Mouse (Mus musculus): ENCODE results near the gene Cbr3.

DNA sequence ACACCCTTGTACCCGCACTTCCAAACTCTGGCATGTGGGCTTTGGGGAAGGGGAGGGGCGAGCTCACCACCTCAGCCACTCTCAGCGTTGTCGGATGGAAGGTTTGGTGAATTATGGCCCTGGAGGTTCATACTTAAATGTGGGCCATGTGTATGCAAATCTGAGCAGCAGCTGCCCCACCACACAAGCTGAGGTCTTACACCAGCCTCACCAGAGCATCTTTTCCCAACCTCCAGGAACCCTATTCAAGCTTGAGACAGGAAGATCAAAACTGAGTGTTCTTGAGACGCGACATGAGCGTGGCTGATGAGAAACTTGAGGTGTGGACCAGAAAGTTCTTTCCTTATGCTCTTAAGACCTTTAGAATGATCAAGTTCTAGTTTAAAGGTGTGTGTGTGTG, 1.4 kb downstream of the Cbr3 start:
- no peak for TF ChIP-seq ZKSCAN1 (IDR thresholded peaks at IDR 0.05; ENCODE audit: borderline replicate concordance, low read depth, low read length)
- no peak for TF ChIP-seq POLR2A (IDR thresholded peaks at IDR 0.05; ENCODE audit: low read depth, low read length)
- TF ChIP-seq JUND (conservative IDR thresholded peaks at IDR 0.05; ENCODE audit: low read depth, low read length): no peak
- no peak for TF ChIP-seq MYC (IDR thresholded peaks at IDR 0.05; ENCODE audit: low read depth, low read length)
- no peak for TF ChIP-seq USF1 (IDR thresholded peaks at IDR 0.05; ENCODE audit: low read depth, low read length)
- no peak for TF ChIP-seq MAZ (IDR thresholded peaks at IDR 0.05; ENCODE audit: low read depth, low read length)
- TF ChIP-seq EP300 (IDR thresholded peaks at IDR 0.05; ENCODE audit: low read length): no peak
- no peak for TF ChIP-seq POLR2AphosphoS2 (IDR thresholded peaks at IDR 0.05; ENCODE audit: low read depth, low read length)
- TF ChIP-seq CTCF (conservative IDR thresholded peaks at IDR 0.05 in 1 of 2, IDR thresholded peaks at IDR 0.05 in 1 of 2; ENCODE audit: low read depth in 2 of 2, low read length in 2 of 2): no peak
- TF ChIP-seq TBP (conservative IDR thresholded peaks at IDR 0.05; ENCODE audit: low read depth, low read length): no peak
- TF ChIP-seq SIN3A (IDR thresholded peaks at IDR 0.05; ENCODE audit: low read length): no peak

All from CH12.LX (cell line).